9 mouse cellular contexts compared by ENCODE assay signal in genomic region chr7:142510021-142510777, GRCm38 (mm10). TPM values are rescaled to one million over a fixed set of nuclear protein-coding genes. Genes with fewer than 3 reads are reported as not detected.
DNase-seq lines count a peak whose midpoint lies in the region; ATAC-seq lines count a peak whose summit lies in the region.
"Had no signal": no experiment of that assay in that cellular context is flagged by ENCODE, and none has a peak within 500 bp of the region (broad histone marks: within the 10 kb centered on the region; RNA-seq: fewer than 3 reads in every experiment).

No protein-coding gene starts in this region.

- H3K4me2 ChIP-seq in limb, embryonic 11.5 days (ENCODE audit: low read depth, severe bottlenecking): no peak overlapping the region

- no peaks in the 10 kb centered on the region for H3K36me3 ChIP-seq in forebrain, embryonic 10.5 days (replicated peaks)
- H3K36me3 ChIP-seq in limb, embryonic 11.5 days (ENCODE audit: control insufficient read depth, insufficient read depth, low read length): no peaks in the 10 kb centered on the region

- no peaks in the 10 kb centered on the region for H3K9me3 ChIP-seq in forebrain, embryonic 10.5 days
- H3K9me3 ChIP-seq in limb, embryonic 11.5 days (ENCODE audit: control insufficient read depth, low read length): no peaks in the 10 kb centered on the region
- H3K9me3 ChIP-seq: megakaryocyte, embryonic 14.5 days had no signal

- H3K27me3 ChIP-seq in forebrain, embryonic 10.5 days (ENCODE audit: poor library complexity, severe bottlenecking): no peaks in the 10 kb centered on the region
- no peaks in the 10 kb centered on the region for H3K27me3 ChIP-seq in limb, embryonic 11.5 days (ENCODE audit: control insufficient read depth, insufficient read depth, low read length)

- H3K27ac ChIP-seq in forebrain, embryonic 10.5 days: peak overlapping the region; percentile 90
- H3K27ac ChIP-seq in limb, embryonic 11.5 days (replicated peaks; ENCODE audit: low read depth, low read length): peak overlapping the region; percentile 95

- intact Hi-C loops in left cerebral cortex, postnatal 36 days (cut with DNase I): no loop called here

- peaks cover 48% of the 10 kb centered on the region for H3K4me1 ChIP-seq in forebrain, embryonic 10.5 days
- peaks cover 27% of the 10 kb centered on the region for H3K4me1 ChIP-seq in limb, embryonic 11.5 days (ENCODE audit: control insufficient read depth, insufficient read depth, low read length)
- H3K4me1 ChIP-seq: megakaryocyte, embryonic 14.5 days had no signal

- H3K4me3 ChIP-seq in forebrain, embryonic 10.5 days: no peak overlapping the region
- no peak overlapping the region for H3K4me3 ChIP-seq in limb, embryonic 11.5 days (ENCODE audit: low read depth, low read length)
- H3K4me3 ChIP-seq: megakaryocyte, embryonic 14.5 days had no signal

- 15% methylated on average over 12 of the region's 12 CpGs for WGBS in forebrain, embryonic 10.5 days
- 8% methylated on average over 12 of the region's 12 CpGs for WGBS in limb, embryonic 11.5 days

- no peak; the same call in 1 of the 2 replicates for ATAC-seq in limb, embryonic 11.5 days (ENCODE audit: insufficient number of reproducible peaks, low FRiP score, low TSS enrichment, low read depth)

- H3K9ac ChIP-seq in limb, embryonic 11.5 days (ENCODE audit: low read length): peak overlapping the region; percentile 17; the same call in 1 of the 2 replicates

- DNase-seq in layer of hippocampus, postnatal 14 days (ENCODE audit: low spot score in 2 of 2): peak; percentile 8 to 32
- no peak for DNase-seq in layer of hippocampus, adult 8-10 months (ENCODE audit: low spot score in 2 of 2)
- DNase-seq in forebrain, embryonic 10.5 days (ENCODE audit: extremely low spot score, low spot score): peak; percentile 66
- DNase-seq in limb, embryonic 11.5 days (ENCODE audit: low spot score): peak; percentile 81
- peak; percentile 26 for DNase-seq in retina, embryonic 14.5 days (ENCODE audit: low spot score)
- no peak for DNase-seq in adrenal gland, postnatal 10 days
- DNase-seq in left cerebral cortex, postnatal 36 days (ENCODE audit: low spot score in 2 of 2): no peak
- no peak for DNase-seq in right cerebral cortex, adult 2 months (ENCODE audit: low spot score in 2 of 2)

RNA-seq across cellular contexts. Expression of gene Tnnt3, which starts 11.6 kb away (rescaled TPM):
- under 1 TPM; 0.92 to 0.95 TPM for total RNA-seq in layer of hippocampus, postnatal 14 days (2021)
- 1 to 10 TPM in 2 of 4 experiments, not detected in 2; 1.2 to 3.8 TPM for total RNA-seq in layer of hippocampus, adult 8-10 months (2022)
- polyA plus RNA-seq in forebrain, embryonic 10.5 days (2016; fragmentation: Nextera tagmentation; extraction: Ambion mirVana): 0.33 and 1.1 TPM in 2 replicates
- 8.0 and 10.8 TPM in 2 replicates for polyA plus RNA-seq in limb, embryonic 11.5 days (2014; fragmentation: Nextera tagmentation; extraction: Ambion mirVana)
- 1,000 to 10,000 TPM in 1 of 2 experiments, 100 to 1,000 TPM in 1; 272 to 1,179 TPM for total RNA-seq in adrenal gland, postnatal 10 days (2021)
- total RNA-seq in left cerebral cortex, postnatal 36 days (2021): not detected

RNA-seq across cellular contexts. Expression of gene Mrpl23, which starts 22.3 kb away (rescaled TPM):
- total RNA-seq in layer of hippocampus, postnatal 14 days (2021): 1 to 10 TPM; 4.2 to 5.1 TPM
- total RNA-seq in layer of hippocampus, adult 8-10 months (2022): 1 to 10 TPM; 4.8 to 6.8 (median 5.7) TPM
- 15.8 and 16.1 TPM in 2 replicates for polyA plus RNA-seq in forebrain, embryonic 10.5 days (2016; fragmentation: Nextera tagmentation; extraction: Ambion mirVana)
- polyA plus RNA-seq in limb, embryonic 11.5 days (2014; fragmentation: Nextera tagmentation; extraction: Ambion mirVana): 17.8 and 19.7 TPM in 2 replicates
- 10 to 100 TPM in 1 of 2 experiments, 1 to 10 TPM in 1; 5.1 to 15.8 TPM for total RNA-seq in adrenal gland, postnatal 10 days (2021)
- 1 to 10 TPM; 2.9 to 6.0 TPM for total RNA-seq in left cerebral cortex, postnatal 36 days (2021)

RNA-seq across cellular contexts. Expression of gene Lsp1, which starts 49.6 kb away (rescaled TPM):
- total RNA-seq in layer of hippocampus, postnatal 14 days (2021): 1 to 10 TPM; 4.2 to 4.7 TPM
- total RNA-seq in layer of hippocampus, adult 8-10 months (2022): 10 to 100 TPM in 2 of 4 experiments, 1 to 10 TPM in 2; 2.2 to 18.3 (median 8.4) TPM
- 10.7 and 12.0 TPM in 2 replicates for polyA plus RNA-seq in forebrain, embryonic 10.5 days (2016; fragmentation: Nextera tagmentation; extraction: Ambion mirVana)
- polyA plus RNA-seq in limb, embryonic 11.5 days (2014; fragmentation: Nextera tagmentation; extraction: Ambion mirVana): 22.8 and 23.3 TPM in 2 replicates
- 10 to 100 TPM; 26.7 to 39.3 TPM for total RNA-seq in adrenal gland, postnatal 10 days (2021)
- 1 to 10 TPM; 8.1 to 8.7 TPM for total RNA-seq in left cerebral cortex, postnatal 36 days (2021)

Comparison
In these comparisons a context has a peak if more than half of its experiments do, and no peak if none do; other contexts are left out.
1. DNase-seq: peak in layer of hippocampus, postnatal 14 days (2 of 2), forebrain, embryonic 10.5 days (single experiment), limb, embryonic 11.5 days (single experiment) and retina, embryonic 14.5 days (single experiment); none in layer of hippocampus, adult 8-10 months (0 of 2), adrenal gland, postnatal 10 days (single experiment), left cerebral cortex, postnatal 36 days (0 of 2) and right cerebral cortex, adult 2 months (0 of 2).
2. RNA of gene Tnnt3, which starts 11.6 kb away (total RNA-seq): 272 to 1,179 TPM in adrenal gland, postnatal 10 days; 1.2 to 3.8 TPM in layer of hippocampus, adult 8-10 months, 0.92 to 0.95 TPM in layer of hippocampus, postnatal 14 days and not detected in left cerebral cortex, postnatal 36 days; every median in the first group is over 10 times any median in the second.